Comparison of ENCODE assay signal across 8 mouse cellular contexts in genomic region chr6:51379560-51380274, GRCm38 (mm10). TPM values are rescaled to one million over a fixed set of nuclear protein-coding genes. Genes with fewer than 3 reads are reported as not detected.
DNase-seq lines count a peak whose midpoint lies in the region; ATAC-seq lines count a peak whose summit lies in the region.

No protein-coding gene starts in this region.

- peak; percentile 64; the same call in 1 of the 2 replicates for ATAC-seq in embryonic facial prominence, embryonic 12.5 days (ENCODE audit: insufficient number of reproducible peaks, insufficient read depth, low FRiP score, low TSS enrichment)
- peak; percentile 19; the same call in 1 of the 2 replicates for ATAC-seq in heart, embryonic 13.5 days (ENCODE audit: extremely low read depth, insufficient number of reproducible peaks, low FRiP score, low TSS enrichment)
- ATAC-seq in liver, embryonic 12.5 days = no peak; the same call in 1 of the 2 replicates
- peak; percentile 85 for ATAC-seq in neural tube, embryonic 15.5 days (ENCODE audit: low FRiP score)

- H3K4me1 ChIP-seq in embryonic facial prominence, embryonic 12.5 days = no peaks in the 10 kb centered on the region
- H3K4me1 ChIP-seq in heart, embryonic 13.5 days = peaks cover 11% of the 10 kb centered on the region
- H3K4me1 ChIP-seq in liver, embryonic 12.5 days = peaks cover 6% of the 10 kb centered on the region; the same call in 1 of the 2 replicates
- peaks cover 10% of the 10 kb centered on the region; the same call in 1 of the 2 replicates for H3K4me1 ChIP-seq in neural tube, embryonic 15.5 days

- H3K27me3 ChIP-seq in embryonic facial prominence, embryonic 12.5 days = no peaks in the 10 kb centered on the region
- no peaks in the 10 kb centered on the region for H3K27me3 ChIP-seq in heart, embryonic 13.5 days (replicated peaks)
- H3K27me3 ChIP-seq in liver, embryonic 12.5 days (replicated peaks) = peaks cover 28% of the 10 kb centered on the region
- no peaks in the 10 kb centered on the region for H3K27me3 ChIP-seq in neural tube, embryonic 15.5 days (replicated peaks)

- H3K4me2 ChIP-seq in embryonic facial prominence, embryonic 12.5 days (replicated peaks) = peak overlapping the region; percentile 50
- peak overlapping the region; percentile 75 for H3K4me2 ChIP-seq in heart, embryonic 13.5 days
- H3K4me2 ChIP-seq in liver, embryonic 12.5 days = peak overlapping the region; percentile 67
- peak overlapping the region; percentile 57 for H3K4me2 ChIP-seq in neural tube, embryonic 15.5 days

- H3K9me3 ChIP-seq in embryonic facial prominence, embryonic 12.5 days = no peaks in the 10 kb centered on the region
- H3K9me3 ChIP-seq in heart, embryonic 13.5 days = no peaks in the 10 kb centered on the region
- no peaks in the 10 kb centered on the region for H3K9me3 ChIP-seq in liver, embryonic 12.5 days (replicated peaks)
- H3K9me3 ChIP-seq in neural tube, embryonic 15.5 days (replicated peaks) = no peaks in the 10 kb centered on the region

- H3K27ac ChIP-seq in embryonic facial prominence, embryonic 12.5 days = peak overlapping the region; percentile 77
- peak overlapping the region; percentile 87 for H3K27ac ChIP-seq in heart, embryonic 13.5 days (replicated peaks)
- no peak overlapping the region; the same call in 1 of the 2 replicates for H3K27ac ChIP-seq in liver, embryonic 12.5 days
- H3K27ac ChIP-seq in neural tube, embryonic 15.5 days (replicated peaks) = peak overlapping the region; percentile 94

- peak; percentile 63 for DNase-seq in CD4-positive helper T cell, adult 2 months (ENCODE audit: low read depth, low spot score)
- DNase-seq in adrenal gland, postnatal 36 days = peak; percentile 36 to 52
- peak; percentile 46 for DNase-seq in kidney, postnatal 14 days
- DNase-seq in thymus, postnatal 14 days = peak; percentile 83

- no peaks in the 10 kb centered on the region for H3K36me3 ChIP-seq in embryonic facial prominence, embryonic 12.5 days
- H3K36me3 ChIP-seq in heart, embryonic 13.5 days = no peaks in the 10 kb centered on the region
- no peaks in the 10 kb centered on the region for H3K36me3 ChIP-seq in liver, embryonic 12.5 days
- no peaks in the 10 kb centered on the region for H3K36me3 ChIP-seq in neural tube, embryonic 15.5 days

- 7% methylated on average over 36 of the region's 36 CpGs for WGBS in embryonic facial prominence, embryonic 12.5 days
- WGBS in heart, embryonic 13.5 days = 4% methylated on average over 36 of the region's 36 CpGs
- 3% methylated on average over 36 of the region's 36 CpGs for WGBS in liver, embryonic 12.5 days (ENCODE audit: insufficient replicate concordance)
- 3% methylated on average over 36 of the region's 36 CpGs for WGBS in neural tube, embryonic 15.5 days

- H3K9ac ChIP-seq in embryonic facial prominence, embryonic 12.5 days = peak overlapping the region; percentile 52
- peak overlapping the region; percentile 88 for H3K9ac ChIP-seq in heart, embryonic 13.5 days
- H3K9ac ChIP-seq in liver, embryonic 12.5 days = peak overlapping the region; percentile 39
- peak overlapping the region; percentile 55 for H3K9ac ChIP-seq in neural tube, embryonic 15.5 days (replicated peaks)

- H3K4me3 ChIP-seq in embryonic facial prominence, embryonic 12.5 days = peak overlapping the region; percentile 31
- H3K4me3 ChIP-seq in heart, embryonic 13.5 days = peak overlapping the region; percentile 55
- peak overlapping the region; percentile 45 for H3K4me3 ChIP-seq in liver, embryonic 12.5 days
- H3K4me3 ChIP-seq in neural tube, embryonic 15.5 days (replicated peaks) = peak overlapping the region; percentile 41

RNA-seq across cellular contexts. Expression of gene Nfe2l3, which starts 52.8 kb away (rescaled TPM):
- total RNA-seq in adrenal gland, postnatal 36 days (2021) = under 1 TPM; 0.20 to 0.26 TPM
- 1.9 and 2.1 TPM in 2 replicates for polyA plus RNA-seq in embryonic facial prominence, embryonic 12.5 days (2016; fragmentation: Nextera tagmentation; extraction: Ambion mirVana)
- 3.0 and 3.1 TPM in 2 replicates for polyA plus RNA-seq in heart, embryonic 13.5 days (2015; fragmentation: Nextera tagmentation; extraction: Ambion mirVana)
- 0.23 and 0.29 TPM in 2 replicates for polyA plus RNA-seq in liver, embryonic 12.5 days (2016; fragmentation: Nextera tagmentation; extraction: Ambion mirVana)
- polyA plus RNA-seq in neural tube, embryonic 15.5 days (2015; fragmentation: Nextera tagmentation; extraction: Ambion mirVana) = 4.2 and 5.9 TPM in 2 replicates
